Mouse (Mus musculus) embryonic facial prominence, embryonic 13.5 days (tissue): ENCODE results near the gene Fdxr. TPM values are rescaled to one million over a fixed set of nuclear protein-coding genes. Genes with fewer than 3 reads are reported as not detected.

Experiments
- ATAC-seq: fragments of 200-750 bp; cut with Nextera tagmentation; 2 replicates; pipeline ENCODE4 v1.8.0; 2017; ENCODE audit warnings: low read depth; ENCODE audit not compliant: insufficient number of reproducible peaks, insufficient read depth, low FRiP score, low TSS enrichment
- H3K27ac ChIP-seq: fragments of 300-500 bp; sonication (generic); 2 replicates; pipeline ENCODE4 v1.5.1; 2015; ENCODE audit warnings: moderate library complexity, mild to moderate bottlenecking, inconsistent platforms
- H3K27me3 ChIP-seq: fragments of 300-500 bp; sonication (generic); 2 replicates; pipeline ENCODE4 v1.6.1; 2015; ENCODE audit warnings: mild to moderate bottlenecking, inconsistent platforms
- H3K36me3 ChIP-seq: fragments of 300-500 bp; sonication (generic); 2 replicates; pipeline ENCODE4 v1.6.1; 2015; ENCODE audit warnings: mild to moderate bottlenecking, inconsistent platforms
- H3K4me1 ChIP-seq: fragments of 300-500 bp; sonication (generic); 2 replicates; pipeline ENCODE4 v1.6.1; 2015; ENCODE audit warnings: inconsistent platforms
- H3K4me2 ChIP-seq: fragments of 300-500 bp; sonication (generic); 2 replicates; pipeline ENCODE4 v1.6.1; 2015; ENCODE audit warnings: moderate library complexity, mild to moderate bottlenecking, inconsistent platforms
- H3K4me3 ChIP-seq: fragments of 300-500 bp; sonication (generic); 2 replicates; pipeline ENCODE4 v1.5.1; 2015; ENCODE audit warnings: mild to moderate bottlenecking, inconsistent platforms
- H3K9ac ChIP-seq: fragments of 300-500 bp; sonication (generic); 2 replicates; pipeline ENCODE4 v1.6.1; 2015; ENCODE audit warnings: mild to moderate bottlenecking, inconsistent platforms
- H3K9me3 ChIP-seq: fragments of 300-500 bp; sonication (generic); 2 replicates; pipeline ENCODE4 v1.6.1; 2016; ENCODE audit warnings: inconsistent platforms
- WGBS: fragments of 180-500 bp; shearing (Covaris S2); methylation state at CpG from one replicate; pipeline ENCODE4 v1.1.7; 2015; ENCODE audit warnings: mixed read lengths; 5-methylcytosine and 5-hydroxymethylcytosine counted together
- polyA plus RNA-seq: library from polyadenylated mRNA; unstranded; fragments of >200 nt; fragmentation: Nextera tagmentation; extraction: Ambion mirVana; gene quantifications from 2 replicates; pipeline ENCODE4 v1.2.1, GENCODE M21; 2015

Gene Fdxr
- polyA plus RNA-seq = 14.5 and 15.3 TPM in 2 replicates

DNA sequence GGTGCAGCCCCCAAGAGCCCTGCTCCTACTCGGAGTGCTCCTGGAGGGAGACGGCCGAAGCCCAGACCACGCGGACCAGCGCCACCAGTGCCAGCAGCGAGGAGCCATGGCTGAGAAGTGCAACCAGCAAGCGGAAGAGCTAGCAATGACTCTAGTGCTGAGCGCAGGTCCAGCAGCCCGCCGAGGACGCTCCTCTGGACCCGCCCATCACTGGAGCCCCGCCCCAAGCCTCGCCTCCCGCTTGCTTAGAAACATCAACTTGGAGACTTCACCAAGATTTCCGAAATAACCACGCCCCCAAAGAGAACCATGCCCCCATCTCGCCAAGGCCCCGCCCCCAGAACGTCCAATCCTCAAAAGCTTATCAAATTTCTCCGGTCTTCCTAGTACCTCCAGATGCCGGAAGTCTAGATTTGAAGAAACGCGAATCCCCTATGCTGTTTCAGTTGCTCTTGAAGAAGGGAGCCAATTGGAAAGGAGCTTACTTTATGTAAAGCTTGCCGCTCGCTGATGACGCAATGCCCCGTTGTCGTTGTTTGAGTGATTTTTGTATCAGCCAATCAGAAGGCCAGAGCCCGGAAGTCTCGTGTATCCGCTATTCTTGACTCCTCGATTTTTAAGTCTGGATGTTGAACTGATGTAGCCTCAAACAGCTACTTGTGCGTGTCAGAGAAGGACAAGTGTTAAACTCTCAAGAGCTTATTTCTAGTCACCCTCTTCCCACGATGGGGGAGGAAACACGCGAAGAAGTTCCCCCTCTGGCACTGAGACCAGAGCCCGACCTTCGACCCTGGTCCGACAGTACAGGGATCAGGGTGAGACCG, at the start of gene Fdxr:
TSS of gene Fdxr (minus strand) at position 271 of the 824 bp plus-strand sequence.
- Histone ChIP-seq H3K36me3 (no peaks in the 10 kb centered on the region), H3K4me2 (peak within 1 kb of the TSS; percentile 87), H3K9ac (peak within 1 kb of the TSS; percentile 84), H3K27me3 (no peaks in the 10 kb centered on the region), H3K4me3 (peak within 1 kb of the TSS; percentile 70), H3K9me3 (no peaks in the 10 kb centered on the region), H3K27ac (peak within 1 kb of the TSS; percentile 81), H3K4me1 (peaks cover 18% of the 10 kb centered on the region)
- under 1% methylated on average over 42 of the region's 42 CpGs for WGBS
- peak; percentile 93 for ATAC-seq

DNA sequence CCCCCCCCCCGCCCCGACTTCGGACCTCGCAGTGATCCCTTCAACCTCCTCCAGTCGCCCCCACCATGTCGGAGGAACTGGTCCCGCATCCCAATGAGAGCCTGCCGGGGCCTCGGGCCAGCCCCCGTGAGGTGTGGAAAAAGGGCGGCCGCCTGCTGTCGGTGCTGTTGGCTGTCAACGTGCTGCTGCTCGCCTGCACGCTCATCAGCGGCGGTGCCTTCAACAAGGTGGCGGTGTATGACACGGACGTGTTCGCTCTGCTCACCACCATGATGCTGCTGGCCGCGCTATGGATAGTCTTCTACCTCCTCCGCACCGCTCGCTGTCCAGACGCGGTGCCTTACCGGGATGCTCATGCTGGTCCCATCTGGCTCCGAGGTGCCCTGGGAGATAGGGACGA, 46.5 kb upstream of the Fdxr start:
- Histone ChIP-seq H3K4me3 (no peak overlapping the region), H3K9ac (no peak overlapping the region), H3K27me3 (peaks cover 93% of the 10 kb centered on the region), H3K4me2 (no peak overlapping the region), H3K36me3 (no peaks in the 10 kb centered on the region), H3K4me1 (peaks cover 12% of the 10 kb centered on the region; the same call in 1 of the 2 replicates), H3K9me3 (no peaks in the 10 kb centered on the region), H3K27ac (no peak overlapping the region)
- ATAC-seq = no peak
- 24% methylated on average over 32 of the region's 32 CpGs for WGBS

DNA sequence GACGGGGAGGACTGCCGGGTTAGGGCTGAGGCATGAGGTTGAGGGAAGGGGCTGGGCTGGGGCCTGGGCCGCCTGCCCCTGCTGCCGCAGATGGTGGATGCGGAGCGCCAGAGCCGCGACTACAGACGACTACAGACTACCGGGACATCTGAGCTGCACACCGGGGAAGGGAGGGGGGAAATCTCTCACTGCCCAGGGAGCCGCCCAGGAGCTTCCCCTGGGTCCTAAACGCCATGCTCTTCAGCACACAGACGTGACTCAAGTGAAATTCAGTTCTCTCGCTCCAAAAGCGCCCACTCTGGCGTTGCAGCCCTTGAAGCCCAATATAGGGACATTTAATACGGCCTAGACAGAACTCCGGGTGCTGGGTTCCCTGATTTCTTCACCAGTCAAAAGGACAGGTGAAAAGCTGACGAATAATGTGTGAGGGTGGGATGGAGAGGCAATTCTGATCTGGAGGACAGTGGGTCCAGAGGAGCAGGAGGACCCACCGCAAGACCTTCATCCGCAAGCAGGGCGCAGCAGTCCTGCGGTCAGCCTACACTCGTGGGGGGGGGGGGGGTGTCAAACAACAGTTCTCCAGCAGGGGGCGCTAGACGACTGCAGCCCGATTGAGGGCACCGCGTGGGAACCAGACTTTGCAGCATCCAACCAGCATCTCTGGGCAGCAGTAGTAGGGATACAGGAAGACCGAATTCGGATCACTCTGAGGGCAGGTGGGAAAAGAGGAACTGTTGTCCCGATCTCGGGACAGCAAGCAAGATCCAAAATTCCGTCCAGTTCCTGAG, 45.2 kb upstream of the Fdxr start, which contains the start of gene Ush1g:
TSS of gene Ush1g (minus strand) at position 136 of the 788 bp plus-strand sequence.
- peak within 1 kb of the TSS; percentile 49; the same call in 1 of the 2 replicates for H3K9ac ChIP-seq
- ATAC-seq = no peak
- 3% methylated on average over 35 of the region's 35 CpGs for WGBS

DNA sequence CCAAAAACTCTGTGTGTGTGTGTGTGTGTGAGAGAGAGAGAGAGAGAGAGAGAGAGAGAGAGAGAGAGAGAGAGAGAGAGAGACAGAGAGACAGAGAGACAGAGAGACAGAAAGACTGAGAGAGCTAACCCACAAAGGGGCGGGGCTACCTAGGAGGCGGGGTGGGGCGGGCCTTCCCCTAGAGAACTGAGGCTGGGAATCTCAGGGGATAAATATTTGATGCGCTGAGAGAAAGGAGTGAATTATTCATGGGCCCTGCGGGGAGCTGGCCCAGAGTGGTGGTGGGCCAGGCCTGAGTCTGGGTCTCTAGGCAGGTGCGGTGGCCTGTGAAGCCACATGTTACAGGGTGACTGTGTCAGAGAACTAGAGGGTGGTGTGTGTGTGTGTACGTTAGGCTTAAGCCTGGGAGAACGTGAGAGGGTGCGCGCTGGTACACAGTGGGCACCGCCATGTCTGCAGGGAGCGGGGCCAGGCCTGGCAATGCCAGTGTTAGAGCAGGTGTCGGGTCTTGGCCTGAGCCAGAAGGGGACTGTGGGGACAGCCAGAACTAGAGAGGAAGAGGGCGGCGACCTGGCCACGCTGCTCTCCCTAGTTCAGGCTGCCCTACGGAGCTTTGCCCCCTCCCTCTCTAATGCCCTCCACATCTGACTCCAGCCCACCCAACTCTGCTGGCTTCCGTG, 43.0 kb upstream of the Fdxr start:
- H3K4me2 ChIP-seq = no peak overlapping the region
- 3% methylated on average over 18 of the region's 18 CpGs for WGBS
- ATAC-seq = no peak

More for the DNA sequence above, 45.2 kb upstream of the Fdxr start, which contains the start of gene Ush1g:
- H3K9me3 ChIP-seq = no peaks in the 10 kb centered on the region
- H3K27ac ChIP-seq = no peak within 1 kb of the TSS
- H3K4me2 ChIP-seq = peak within 1 kb of the TSS; percentile 39
- peak within 1 kb of the TSS; percentile 26 for H3K4me3 ChIP-seq
- peaks cover 12% of the 10 kb centered on the region; the same call in 1 of the 2 replicates for H3K4me1 ChIP-seq
- peaks cover 97% of the 10 kb centered on the region for H3K27me3 ChIP-seq
- H3K36me3 ChIP-seq = no peaks in the 10 kb centered on the region

DNA sequence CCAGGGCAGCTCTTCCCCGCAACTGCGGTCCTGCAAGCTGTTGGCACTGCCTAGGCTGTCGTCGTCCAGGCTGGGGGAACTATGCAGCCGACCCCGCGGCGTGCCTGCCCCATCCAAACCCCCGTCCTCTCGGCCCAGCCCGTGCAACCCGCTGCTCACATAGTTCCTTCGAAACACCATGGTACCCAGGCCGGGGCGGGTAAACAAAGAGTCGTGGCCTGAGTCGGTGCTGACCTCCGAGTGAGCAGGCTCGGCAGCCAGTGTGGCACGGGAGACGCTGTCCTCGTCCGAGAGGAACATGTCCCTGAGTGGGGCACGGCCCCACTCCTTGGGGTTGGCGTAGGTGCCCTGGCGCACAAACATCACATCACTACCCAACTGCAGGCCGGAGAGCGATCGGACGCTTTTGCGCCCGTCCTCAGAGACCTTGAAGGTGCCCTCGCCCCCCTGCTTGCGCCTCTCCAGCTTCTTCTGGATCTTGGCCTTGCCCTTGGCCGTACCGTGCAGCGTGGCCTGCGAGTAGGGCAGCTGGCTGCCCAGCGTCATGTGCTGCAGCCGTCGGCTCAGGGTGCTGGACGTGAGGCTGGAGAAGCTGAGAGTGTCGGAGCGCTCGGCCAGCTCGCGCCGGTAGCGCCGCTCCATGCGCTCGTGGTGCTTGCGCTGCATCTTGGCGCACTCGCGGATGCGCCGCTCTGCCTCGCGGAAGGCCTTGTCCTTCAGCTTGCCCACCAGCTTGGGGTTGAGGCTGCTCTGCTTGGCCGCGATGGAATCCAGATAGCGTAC, 41.6 kb upstream of the Fdxr start:
- H3K36me3 ChIP-seq = no peaks in the 10 kb centered on the region
- no peaks in the 10 kb centered on the region for H3K9me3 ChIP-seq
- peak overlapping the region; percentile 12; the same call in 1 of the 2 replicates for H3K4me3 ChIP-seq
- H3K27me3 ChIP-seq = peaks cover 100% of the 10 kb centered on the region
- 3% methylated on average over 63 of the region's 63 CpGs for WGBS
- no peak overlapping the region for H3K9ac ChIP-seq
- 0 out of 2 replicates have a peak overlapping the region, but pooled peaks have one; percentile 18 for H3K4me2 ChIP-seq
- H3K4me1 ChIP-seq = peaks cover 12% of the 10 kb centered on the region; the same call in 1 of the 2 replicates
- no peak overlapping the region for H3K27ac ChIP-seq
- ATAC-seq = no peak

More for the DNA sequence above, 43.0 kb upstream of the Fdxr start:
- no peaks in the 10 kb centered on the region for H3K36me3 ChIP-seq
- H3K27me3 ChIP-seq = peaks cover 100% of the 10 kb centered on the region
- H3K9me3 ChIP-seq = no peaks in the 10 kb centered on the region
- no peak overlapping the region for H3K27ac ChIP-seq
- peaks cover 12% of the 10 kb centered on the region; the same call in 1 of the 2 replicates for H3K4me1 ChIP-seq
- no peak overlapping the region for H3K4me3 ChIP-seq
- no peak overlapping the region for H3K9ac ChIP-seq

DNA sequence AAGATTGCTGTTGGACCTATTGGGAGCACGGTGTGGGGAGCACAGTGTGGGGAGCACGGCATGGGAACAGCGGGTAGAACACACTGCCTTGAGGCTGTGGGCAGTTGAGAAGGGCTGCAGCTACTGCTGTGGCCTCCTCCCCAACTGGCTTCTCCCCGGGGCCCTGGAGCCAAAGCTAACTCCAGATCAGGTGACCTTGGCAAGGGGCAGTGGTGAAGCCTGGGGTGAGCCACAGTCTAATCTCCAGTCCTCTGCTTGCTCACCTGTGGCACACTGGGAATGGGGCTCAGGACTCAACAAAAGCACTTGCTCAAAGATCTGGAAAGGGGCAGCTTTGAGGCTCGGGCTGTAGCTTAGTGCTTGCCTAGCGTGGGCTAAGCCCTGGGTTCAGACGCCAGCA, 40.4 kb upstream of the Fdxr start:
- Histone ChIP-seq H3K9me3 (no peaks in the 10 kb centered on the region), H3K4me3 (no peak overlapping the region), H3K27ac (no peak overlapping the region), H3K36me3 (no peaks in the 10 kb centered on the region), H3K27me3 (peaks cover 100% of the 10 kb centered on the region), H3K9ac (no peak overlapping the region), H3K4me2 (no peak overlapping the region), H3K4me1 (peaks cover 12% of the 10 kb centered on the region; the same call in 1 of the 2 replicates)
- WGBS = 59% methylated on average over 7 of the region's 7 CpGs
- no peak for ATAC-seq

DNA sequence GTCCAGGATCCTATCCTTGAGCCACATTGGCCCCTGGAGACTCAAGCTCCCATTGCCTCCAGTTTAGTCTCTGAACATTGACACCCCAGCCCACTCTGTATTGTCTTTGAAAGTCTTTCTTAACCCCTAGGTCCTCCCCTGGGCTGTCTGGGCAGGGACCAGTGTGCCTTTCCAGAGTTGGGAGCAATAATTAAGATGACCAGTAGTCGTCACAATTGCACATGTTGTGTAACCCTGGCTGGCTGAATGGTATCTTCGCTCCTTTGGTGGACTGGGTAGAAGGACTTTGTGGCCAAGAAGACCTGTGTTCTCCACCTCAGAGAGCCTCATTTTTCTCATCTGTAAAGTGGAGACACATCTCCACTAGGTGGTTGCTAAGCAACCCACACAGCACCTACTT, 37.4 kb upstream of the Fdxr start:
- Histone ChIP-seq H3K4me3 (no peak overlapping the region), H3K4me1 (peaks cover 3% of the 10 kb centered on the region; the same call in 1 of the 2 replicates), H3K9me3 (no peaks in the 10 kb centered on the region), H3K27me3 (peaks cover 77% of the 10 kb centered on the region), H3K9ac (no peak overlapping the region), H3K4me2 (no peak overlapping the region), H3K36me3 (no peaks in the 10 kb centered on the region), H3K27ac (no peak overlapping the region)
- ATAC-seq = no peak
- 45% methylated on average over 2 of the region's 2 CpGs for WGBS

DNA sequence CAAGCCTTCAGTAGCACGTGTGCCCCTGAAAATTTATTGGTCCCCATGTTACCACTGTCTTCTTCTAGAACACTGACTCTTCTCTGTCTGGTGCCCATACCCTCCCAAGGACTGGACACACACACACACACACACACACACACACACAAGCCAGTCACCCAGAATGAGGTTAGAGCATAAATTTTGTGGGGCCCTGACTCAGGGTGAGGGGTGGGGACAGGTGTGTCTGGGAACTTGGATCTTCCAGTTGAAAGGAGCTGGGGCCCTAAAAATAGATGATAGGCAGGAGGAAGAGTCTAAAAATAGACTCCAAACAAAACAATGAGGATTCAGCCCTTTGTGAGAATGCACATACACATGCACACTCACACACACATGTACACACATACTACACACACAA, 31.9 kb upstream of the Fdxr start:
- H3K4me2 ChIP-seq = no peak overlapping the region
- H3K27ac ChIP-seq = no peak overlapping the region
- 65% methylated on average over 1 of the region's 1 CpGs for WGBS
- no peaks in the 10 kb centered on the region for H3K9me3 ChIP-seq
- H3K36me3 ChIP-seq = no peaks in the 10 kb centered on the region
- H3K9ac ChIP-seq = no peak overlapping the region
- ATAC-seq = no peak
- H3K4me1 ChIP-seq = peaks cover 13% of the 10 kb centered on the region
- H3K27me3 ChIP-seq = peaks cover 43% of the 10 kb centered on the region
- no peak overlapping the region for H3K4me3 ChIP-seq

DNA sequence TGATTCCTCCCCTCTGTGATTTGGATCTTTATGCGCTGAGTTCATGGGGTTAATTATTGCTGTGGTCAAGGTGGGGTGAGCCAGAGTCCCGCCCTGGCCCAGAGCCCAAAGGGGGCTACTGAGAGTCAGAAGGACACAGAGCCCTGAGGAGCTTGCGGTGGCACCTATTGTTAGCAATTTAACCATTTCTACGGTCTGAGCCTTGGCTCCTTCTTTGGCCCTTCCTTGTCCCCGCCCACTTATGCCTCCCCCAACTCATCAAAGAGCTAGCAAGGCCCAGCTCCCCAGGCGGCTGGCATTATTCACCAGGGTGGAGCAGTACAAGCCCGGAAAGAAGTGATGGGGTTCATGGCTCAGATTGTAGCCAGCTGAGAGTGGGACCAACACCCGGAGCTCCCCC, 30.0 kb upstream of the Fdxr start, which contains the start of gene Otop2:
TSS of gene Otop2 (plus strand) at position 301 of the 400 bp plus-strand sequence.
- H3K9me3 ChIP-seq = no peaks in the 10 kb centered on the region
- no peak within 1 kb of the TSS for H3K9ac ChIP-seq
- H3K4me2 ChIP-seq = no peak within 1 kb of the TSS
- WGBS = 9% methylated on average over 8 of the region's 8 CpGs
- no peak for ATAC-seq
- peaks cover 13% of the 10 kb centered on the region for H3K4me1 ChIP-seq
- no peak within 1 kb of the TSS for H3K27ac ChIP-seq
- H3K4me3 ChIP-seq = no peak within 1 kb of the TSS
- H3K27me3 ChIP-seq = peaks cover 24% of the 10 kb centered on the region
- H3K36me3 ChIP-seq = no peaks in the 10 kb centered on the region

DNA sequence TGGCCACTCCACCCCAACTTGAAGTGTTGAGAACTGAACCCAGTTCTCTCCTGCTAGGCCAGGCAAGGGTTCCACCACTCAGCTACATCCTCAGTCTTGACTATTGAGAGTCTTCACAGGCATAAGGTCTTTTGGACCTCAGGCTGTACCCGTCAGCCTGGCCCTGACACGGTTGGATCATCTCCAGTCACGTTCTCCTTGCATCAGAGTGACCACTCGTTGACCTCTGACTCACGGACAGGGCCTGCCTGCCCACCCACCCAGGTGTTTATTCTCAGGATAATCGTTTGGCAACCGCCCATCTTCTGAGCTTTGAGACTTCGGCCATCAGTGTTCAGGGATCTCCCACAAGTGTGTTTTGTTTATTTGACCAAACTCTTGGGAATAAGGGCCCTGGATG, 26.3 kb upstream of the Fdxr start:
- Histone ChIP-seq H3K4me2 (no peak overlapping the region), H3K36me3 (no peaks in the 10 kb centered on the region), H3K27me3 (peaks cover 35% of the 10 kb centered on the region), H3K9me3 (peaks cover 4% of the 10 kb centered on the region; the same call in 1 of the 2 replicates), H3K9ac (no peak overlapping the region), H3K27ac (no peak overlapping the region), H3K4me1 (peaks cover 13% of the 10 kb centered on the region), H3K4me3 (no peak overlapping the region)
- WGBS = 73% methylated on average over 8 of the region's 8 CpGs
- no peak for ATAC-seq
